Mouse (Mus musculus) stomach, embryonic 14.5 days (tissue): ENCODE measurements around the gene Ttc39b. TPM values are rescaled to one million over a fixed set of nuclear protein-coding genes. Genes with fewer than 3 reads are reported as not detected.

Experiments used
- ATAC-seq: fragments of 200-750 bp; cut with Nextera tagmentation; 2 replicates; pipeline ENCODE4 v1.8.0; 2017; ENCODE audit warnings: low read depth, moderate TSS enrichment; ENCODE audit not compliant: insufficient number of reproducible peaks, insufficient read depth, low FRiP score
- H3K27ac ChIP-seq: fragments of 300-500 bp; sonication (generic); 2 replicates; pipeline ENCODE4 v1.5.1; 2014; ENCODE audit warnings: mild to moderate bottlenecking, low read length, moderate library complexity, mixed read lengths
- H3K27me3 ChIP-seq: fragments of 300-500 bp; sonication (generic); 2 replicates; pipeline ENCODE4 v1.6.1; 2014; ENCODE audit warnings: low read length, control low read depth, mixed read lengths; ENCODE audit not compliant: control insufficient read depth, insufficient read depth
- H3K36me3 ChIP-seq: fragments of 300-500 bp; sonication (generic); 2 replicates; pipeline ENCODE4 v1.6.1; 2014; ENCODE audit warnings: mild to moderate bottlenecking, control low read depth, low read length, moderate library complexity, mixed read lengths; ENCODE audit not compliant: control insufficient read depth, insufficient read depth
- H3K4me1 ChIP-seq: fragments of 300-500 bp; sonication (generic); 2 replicates; pipeline ENCODE4 v1.6.1; 2014; ENCODE audit warnings: low read length, control low read depth, mixed read lengths; ENCODE audit not compliant: control insufficient read depth, insufficient read depth
- H3K4me2 ChIP-seq: fragments of 300-500 bp; sonication (generic); replicated peaks from 2 replicates; pipeline ENCODE4 v1.6.1; 2014; ENCODE audit warnings: low read depth, low read length, control low read depth
- H3K4me3 ChIP-seq: fragments of 300-500 bp; sonication (generic); 2 replicates; pipeline ENCODE4 v1.5.1; 2014; ENCODE audit warnings: low read depth, low read length, control low read depth
- H3K9ac ChIP-seq: fragments of 300-500 bp; sonication (generic); replicated peaks from 2 replicates; pipeline ENCODE4 v1.6.1; 2014; ENCODE audit warnings: low read depth, mild to moderate bottlenecking, control low read depth, low read length, moderate library complexity, mixed read lengths
- H3K9me3 ChIP-seq: fragments of 300-500 bp; sonication (generic); 2 replicates; pipeline ENCODE4 v1.6.1; 2016; ENCODE audit warnings: low read depth, low read length, control low read depth; ENCODE audit not compliant: control insufficient read depth
- WGBS: fragments of 180-500 bp; shearing (Covaris S2); extraction: QIAGEN DNeasy Blood & Tissue Kit; methylation state at CpG from one replicate; pipeline ENCODE4 v1.1.7; 2014; 5-methylcytosine and 5-hydroxymethylcytosine counted together
- polyA plus RNA-seq: library from polyadenylated mRNA; unstranded; fragments of >200 nt; fragmentation: Nextera tagmentation; extraction: Ambion mirVana; gene quantifications from 2 replicates; pipeline ENCODE4 v1.2.1, GENCODE M21; 2014

Gene Ttc39b
- polyA plus RNA-seq, 1 experiment from 2014 or later = 3.1 TPM

DNA sequence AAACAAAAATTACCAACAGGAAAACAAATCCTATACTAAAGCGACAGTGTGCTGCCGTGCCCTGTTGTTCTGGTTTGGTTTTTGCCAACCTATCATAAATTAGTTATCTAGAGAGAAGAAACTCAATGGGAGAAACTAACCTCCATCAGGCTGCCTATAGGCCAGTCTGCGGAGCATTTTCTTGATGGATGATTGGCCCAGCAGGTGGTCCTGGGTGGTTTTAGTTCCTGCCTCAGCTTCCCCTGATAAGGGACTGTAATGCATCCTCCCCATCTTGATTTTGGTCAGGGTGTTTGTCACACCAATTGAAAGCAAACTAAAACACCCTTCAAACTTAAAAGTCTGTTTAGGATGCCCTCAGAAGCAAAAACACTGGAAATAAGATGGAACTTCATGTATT, 65.8 kb downstream of the Ttc39b start:
- no peak overlapping the region for H3K9ac ChIP-seq
- H3K4me3 ChIP-seq = no peak overlapping the region
- H3K9me3 ChIP-seq = no peaks in the 10 kb centered on the region
- ATAC-seq = no peak
- H3K4me1 ChIP-seq = no peaks in the 10 kb centered on the region
- H3K36me3 ChIP-seq = no peaks in the 10 kb centered on the region
- H3K27ac ChIP-seq = no peak overlapping the region
- H3K27me3 ChIP-seq = no peaks in the 10 kb centered on the region
- WGBS = 82% methylated on average over 3 of the region's 3 CpGs
- no peak overlapping the region for H3K4me2 ChIP-seq

DNA sequence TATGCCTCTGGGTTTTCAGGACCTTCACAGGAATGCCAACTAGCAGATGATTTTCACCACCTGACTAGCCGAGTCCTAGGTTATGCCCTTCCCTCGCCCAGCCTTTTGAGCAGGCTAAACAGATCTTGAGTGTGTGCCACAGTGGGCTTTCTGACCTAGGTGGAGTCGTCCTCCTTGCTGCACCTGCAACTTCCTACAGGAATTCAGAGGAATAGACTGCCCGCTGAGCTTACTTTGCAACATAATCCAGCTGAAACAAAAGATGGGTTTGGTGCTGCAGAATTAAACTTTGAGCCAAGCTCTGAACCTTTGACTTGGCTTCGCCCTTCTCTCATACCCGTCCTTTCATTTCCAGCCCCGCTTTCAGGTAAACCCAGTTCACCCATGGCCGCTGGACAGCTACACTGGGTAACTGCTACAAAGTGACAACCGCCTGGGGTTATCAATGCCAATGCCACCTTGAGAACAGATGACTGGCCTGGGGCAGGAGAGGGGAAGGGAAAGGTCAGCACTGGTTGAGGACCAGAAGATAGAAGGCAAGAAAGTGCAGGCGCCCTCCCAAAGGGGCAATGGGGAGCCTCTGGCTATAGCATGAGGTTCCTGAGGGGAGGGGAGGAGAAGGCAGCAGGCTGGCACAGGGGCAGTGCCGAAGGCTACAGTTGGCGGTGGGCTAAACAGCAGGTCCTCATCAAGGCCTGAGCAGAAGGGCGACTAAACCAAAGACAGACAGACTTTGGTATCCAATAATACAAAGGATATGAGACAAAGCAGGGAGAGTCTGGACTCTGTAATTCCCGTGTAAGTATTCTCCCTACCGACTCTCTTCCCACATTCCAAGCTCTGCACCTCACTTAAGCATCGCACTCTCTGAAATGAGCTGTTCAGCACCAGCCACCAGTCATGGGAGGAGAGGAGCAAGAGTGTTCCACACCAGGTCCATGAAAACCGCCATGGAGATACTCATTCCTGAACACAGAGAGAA, 66.5 kb downstream of the Ttc39b start:
- no peak for ATAC-seq
- Histone ChIP-seq H3K27me3 (no peaks in the 10 kb centered on the region), H3K4me2 (no peak overlapping the region), H3K9ac (no peak overlapping the region), H3K27ac (no peak overlapping the region), H3K4me3 (no peak overlapping the region), H3K9me3 (no peaks in the 10 kb centered on the region), H3K4me1 (no peaks in the 10 kb centered on the region), H3K36me3 (no peaks in the 10 kb centered on the region)
- 67% methylated on average over 17 of the region's 17 CpGs for WGBS

DNA sequence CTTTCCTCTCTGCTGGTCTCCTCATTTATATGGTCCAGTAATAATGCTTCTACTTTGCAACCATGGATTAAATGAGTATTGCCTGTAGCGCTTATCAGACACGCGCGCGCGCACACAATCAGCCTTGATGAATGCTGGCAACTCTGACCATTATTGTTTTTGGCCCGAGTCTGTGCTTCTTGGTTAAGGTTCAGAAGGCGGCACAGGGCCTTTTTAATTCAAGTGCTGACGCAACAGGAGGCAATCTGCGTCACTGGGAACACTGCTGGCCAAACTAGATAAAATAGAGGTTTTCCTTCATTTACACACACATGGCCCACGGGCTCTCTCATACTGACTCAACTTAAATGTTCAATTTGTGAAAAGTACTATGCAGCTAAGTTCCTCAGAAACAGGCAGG, 67.3 kb downstream of the Ttc39b start:
- Histone ChIP-seq H3K9ac (no peak overlapping the region), H3K4me2 (no peak overlapping the region), H3K4me1 (no peaks in the 10 kb centered on the region), H3K9me3 (no peaks in the 10 kb centered on the region), H3K36me3 (no peaks in the 10 kb centered on the region), H3K27ac (no peak overlapping the region), H3K4me3 (no peak overlapping the region), H3K27me3 (no peaks in the 10 kb centered on the region)
- ATAC-seq = no peak
- 89% methylated on average over 11 of the region's 11 CpGs for WGBS

DNA sequence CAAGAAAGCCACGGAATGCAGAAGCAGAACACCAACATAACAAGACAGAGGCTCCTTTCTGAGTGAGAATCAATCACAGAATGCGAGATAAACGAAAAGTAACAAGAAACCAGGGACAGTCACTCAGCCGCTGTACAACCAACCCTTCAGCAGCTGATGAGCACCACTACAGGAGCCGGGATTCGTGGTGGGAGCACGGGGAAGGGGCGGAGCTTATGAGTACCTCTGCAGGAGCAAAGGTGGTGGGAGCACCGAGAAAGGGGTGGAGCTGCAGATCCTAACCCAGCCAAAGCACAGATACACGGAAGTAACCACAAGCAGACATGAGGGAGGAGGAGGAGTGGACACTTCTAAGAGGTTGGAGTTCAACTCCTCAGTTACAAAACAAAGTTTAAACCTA, 69.1 kb downstream of the Ttc39b start:
- Histone ChIP-seq H3K9me3 (no peaks in the 10 kb centered on the region), H3K4me3 (no peak overlapping the region), H3K27ac (no peak overlapping the region), H3K27me3 (no peaks in the 10 kb centered on the region), H3K4me1 (0 out of 2 replicates have a peak, but pooled peaks cover 3% of the 10 kb centered on the region), H3K4me2 (no peak overlapping the region), H3K9ac (no peak overlapping the region), H3K36me3 (no peaks in the 10 kb centered on the region)
- no peak for ATAC-seq
- 81% methylated on average over 10 of the region's 10 CpGs for WGBS

DNA sequence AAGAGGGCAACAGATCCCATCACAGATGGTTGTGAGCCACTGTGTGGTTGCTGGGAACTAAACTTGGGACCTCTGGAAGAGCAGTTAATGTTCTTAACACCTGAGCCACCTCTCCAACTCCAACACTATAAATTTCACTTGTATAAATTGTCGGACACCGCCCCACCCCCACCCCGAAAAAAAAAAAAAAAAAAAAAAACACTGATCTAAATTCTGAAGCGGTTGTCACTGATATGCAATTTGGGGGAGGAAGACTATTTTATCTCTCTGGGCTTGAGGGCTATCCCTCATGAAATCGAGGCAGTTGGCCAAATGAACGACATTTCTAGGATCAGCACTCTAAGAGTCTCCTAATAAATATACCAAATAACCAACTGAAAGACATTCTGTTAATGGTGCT, 70.4 kb downstream of the Ttc39b start:
- no peaks in the 10 kb centered on the region for H3K9me3 ChIP-seq
- no peak overlapping the region for H3K4me2 ChIP-seq
- no peak for ATAC-seq
- no peaks in the 10 kb centered on the region for H3K27me3 ChIP-seq
- WGBS = 94% methylated on average over 6 of the region's 6 CpGs
- no peak overlapping the region for H3K27ac ChIP-seq
- no peaks in the 10 kb centered on the region for H3K36me3 ChIP-seq
- no peak overlapping the region for H3K9ac ChIP-seq
- 0 out of 2 replicates have a peak, but pooled peaks cover 3% of the 10 kb centered on the region for H3K4me1 ChIP-seq
- no peak overlapping the region for H3K4me3 ChIP-seq

DNA sequence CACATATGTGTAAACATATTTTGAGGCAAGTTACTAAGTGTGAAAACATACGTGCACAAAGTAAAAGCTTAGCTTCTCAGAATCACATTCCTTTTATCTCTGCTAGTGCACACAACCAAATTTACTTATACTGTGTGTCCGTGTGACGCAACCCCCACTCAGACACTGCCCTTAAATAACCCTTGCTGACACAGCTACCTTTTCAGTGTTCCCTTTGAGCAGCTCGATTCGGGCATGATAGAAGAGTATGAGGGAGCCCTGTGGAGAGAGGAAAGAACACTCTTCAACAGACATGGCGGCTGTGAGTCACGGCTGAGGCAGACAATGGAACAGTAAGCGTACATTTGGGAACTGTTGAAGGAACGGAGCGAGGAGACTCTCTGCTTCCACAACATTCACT, 80.3 kb downstream of the Ttc39b start:
- Histone ChIP-seq H3K9ac (no peak overlapping the region), H3K27me3 (no peaks in the 10 kb centered on the region), H3K36me3 (no peaks in the 10 kb centered on the region), H3K4me1 (no peaks in the 10 kb centered on the region), H3K27ac (no peak overlapping the region), H3K4me3 (no peak overlapping the region), H3K4me2 (no peak overlapping the region), H3K9me3 (no peaks in the 10 kb centered on the region)
- ATAC-seq = no peak
- 87% methylated on average over 10 of the region's 10 CpGs for WGBS

DNA sequence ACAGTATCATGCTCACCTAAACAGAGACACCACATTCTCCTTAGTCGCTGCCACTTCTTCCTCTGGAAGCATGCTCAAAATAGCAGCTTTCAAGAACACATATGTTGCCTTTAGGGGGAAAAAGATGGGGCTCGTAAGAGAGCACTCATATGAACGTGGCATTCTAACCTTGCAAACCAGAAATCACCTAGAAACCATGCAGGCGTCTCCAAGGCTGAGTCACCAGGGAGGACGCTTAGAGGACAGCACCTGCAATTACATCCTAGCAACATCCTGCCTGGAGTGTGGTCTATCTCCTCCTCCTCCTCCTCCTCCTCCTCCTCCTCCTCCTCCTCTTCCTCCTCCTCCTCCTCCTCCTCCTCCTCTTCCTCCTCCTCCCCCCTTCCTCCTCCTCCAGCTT, 82.4 kb downstream of the Ttc39b start:
- Histone ChIP-seq H3K27ac (no peak overlapping the region), H3K9me3 (no peaks in the 10 kb centered on the region), H3K4me3 (no peak overlapping the region), H3K36me3 (no peaks in the 10 kb centered on the region), H3K27me3 (no peaks in the 10 kb centered on the region), H3K9ac (no peak overlapping the region), H3K4me1 (no peaks in the 10 kb centered on the region), H3K4me2 (no peak overlapping the region)
- 61% methylated on average over 5 of the region's 5 CpGs for WGBS
- ATAC-seq = no peak

DNA sequence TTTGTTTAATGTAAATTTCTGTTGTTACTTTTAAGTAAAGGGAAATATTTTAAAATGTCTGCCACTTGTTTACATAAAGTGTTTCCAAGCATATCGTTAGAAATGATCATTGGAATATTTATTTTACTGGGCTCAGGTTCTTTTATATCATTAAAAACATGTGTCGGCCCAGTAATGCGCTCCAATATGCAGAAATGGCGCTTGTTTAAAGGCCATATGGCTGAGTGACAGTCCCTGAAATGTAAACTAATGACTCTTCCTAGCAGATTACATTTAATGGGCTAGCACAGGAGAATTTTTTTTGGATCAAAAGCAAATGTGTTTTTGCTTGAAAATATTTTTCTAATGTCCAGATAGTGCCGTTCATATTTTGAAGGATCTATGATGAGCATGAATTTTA, 86.4 kb downstream of the Ttc39b start:
- WGBS = 53% methylated on average over 5 of the region's 5 CpGs
- no peak overlapping the region for H3K27ac ChIP-seq
- no peak overlapping the region for H3K4me2 ChIP-seq
- no peaks in the 10 kb centered on the region for H3K36me3 ChIP-seq
- no peak for ATAC-seq
- H3K27me3 ChIP-seq = no peaks in the 10 kb centered on the region
- H3K4me1 ChIP-seq = peaks cover 9% of the 10 kb centered on the region
- H3K9me3 ChIP-seq = no peaks in the 10 kb centered on the region
- H3K4me3 ChIP-seq = no peak overlapping the region
- H3K9ac ChIP-seq = no peak overlapping the region
